Mouse (Mus musculus) bone marrow macrophage, adult 2 months (primary cell): ENCODE measurements around the gene Rbm6. TPM values are rescaled to one million over a fixed set of nuclear protein-coding genes. Genes with fewer than 3 reads are reported as not detected.

Experiments used
- H3K27ac ChIP-seq: 2 replicates; pipeline ENCODE4 v1.5.1; 2012; ENCODE audit warnings: low read depth, low read length; ENCODE audit not compliant: insufficient read depth
- H3K4me1 ChIP-seq: 2 replicates; pipeline ENCODE4 v1.6.1; 2012; ENCODE audit warnings: low read length; ENCODE audit not compliant: control insufficient read depth, insufficient read depth
- H3K4me3 ChIP-seq: 2 replicates; pipeline ENCODE4 v1.5.1; 2012; ENCODE audit warnings: mild to moderate bottlenecking, low read length, moderate library complexity; ENCODE audit not compliant: insufficient read depth
- CTCF ChIP-seq: IDR thresholded peaks from 2 replicates; pipeline ENCODE4 v1.5.1; 2012; ENCODE audit warnings: low read depth, mild to moderate bottlenecking, low read length, moderate library complexity
- POLR2A ChIP-seq: IDR thresholded peaks from 2 replicates; pipeline ENCODE4 v1.6.1; 2012; ENCODE audit warnings: mild to moderate bottlenecking, low read depth, low read length, borderline replicate concordance
- polyA plus RNA-seq: library from polyadenylated mRNA; stranded (reverse); fragments of >200 nt; gene quantifications from 2 replicates; pipeline ENCODE4 v1.2.4, GENCODE M21; 2012; ENCODE audit not compliant: missing spikeins, insufficient read depth, insufficient read length

The Rbm6 gene
- polyA plus RNA-seq, 1 experiment = 73.5 TPM

DNA sequence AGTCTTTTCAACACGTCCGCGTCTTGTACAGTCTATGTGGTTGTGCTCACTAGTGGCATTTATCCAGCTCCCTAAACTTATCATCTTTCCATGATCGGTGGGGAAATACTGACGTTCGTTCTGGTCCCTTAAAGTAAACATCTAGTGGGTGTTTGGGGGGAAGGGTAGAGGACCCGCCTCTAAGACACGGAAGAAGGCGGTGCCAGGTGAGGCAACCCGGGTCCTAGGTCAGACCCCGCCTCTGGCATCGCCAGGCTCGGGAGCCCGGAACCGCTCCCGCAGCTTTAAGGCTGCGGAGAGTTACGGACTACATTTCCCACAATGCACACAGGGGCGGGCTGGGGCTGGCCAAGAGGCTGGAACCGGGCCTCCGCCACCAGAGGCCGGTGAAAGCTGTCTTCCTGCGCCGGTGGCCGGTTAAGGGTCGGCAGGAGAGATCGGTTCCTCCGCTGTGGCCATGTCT is 14.8 kb upstream of the Rbm6 start, which contains the start of gene Mon1a:
Gene Mon1a, plus strand, starts transcription at position 348 of the 463 bp plus-strand sequence.
- peak within 1 kb of the TSS; percentile 47 for H3K27ac ChIP-seq
- peaks cover 6% of the 10 kb centered on the region for H3K4me1 ChIP-seq
- TF ChIP-seq POLR2A (no peak), CTCF (no peak)
- peak within 1 kb of the TSS; percentile 100 for H3K4me3 ChIP-seq

GRCm38 (mm10) chr9:107880411-107880810 is 7.4 kb upstream of the Rbm6 start:
- Histone ChIP-seq H3K27ac (no peak overlapping the region), H3K4me3 (no peak overlapping the region), H3K4me1 (no peaks in the 10 kb centered on the region)
- TF ChIP-seq POLR2A (no peak), CTCF (no peak)

- Histone ChIP-seq H3K4me1 (peaks cover 16% of the 10 kb centered on the region), H3K4me3 (peak overlapping the region; percentile 99), H3K27ac (peak overlapping the region; percentile 86)
- TF ChIP-seq POLR2A = no peak; the same call in none of the 2 replicates
- TF ChIP-seq CTCF = no peak
Measured at GRCm38 (mm10) chr9:107872350-107873098, 513 bp downstream of the Rbm6 start.

- Histone ChIP-seq H3K27ac (no peak overlapping the region), H3K4me1 (peaks cover 14% of the 10 kb centered on the region), H3K4me3 (no peak overlapping the region)
- TF ChIP-seq CTCF = no peak
- no peak for TF ChIP-seq POLR2A
Measured at GRCm38 (mm10) chr9:107866081-107866480, 7.0 kb downstream of the Rbm6 start.

DNA sequence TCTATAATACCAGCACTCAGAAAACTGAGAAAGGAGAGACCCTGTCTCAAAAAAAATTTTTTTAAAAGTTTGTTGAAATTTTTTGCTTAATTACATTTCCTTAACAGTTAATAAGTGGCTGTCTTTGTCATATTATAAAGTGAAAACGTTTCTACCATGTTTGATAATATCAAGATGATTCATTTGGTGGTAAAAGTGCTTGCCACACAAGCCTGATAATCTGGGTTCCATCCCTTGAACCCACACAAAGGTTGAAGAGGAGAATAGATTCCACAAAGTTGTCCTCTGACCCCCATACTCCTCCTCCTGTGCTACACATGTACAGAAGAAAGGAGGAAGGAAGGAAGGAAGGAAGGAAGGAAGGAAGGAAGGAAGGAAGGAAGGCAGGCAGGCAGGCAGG is 8.5 kb downstream of the Rbm6 start:
- Histone ChIP-seq H3K4me1 (peaks cover 11% of the 10 kb centered on the region), H3K27ac (no peak overlapping the region), H3K4me3 (no peak overlapping the region)
- TF ChIP-seq CTCF (no peak), POLR2A (no peak)

DNA sequence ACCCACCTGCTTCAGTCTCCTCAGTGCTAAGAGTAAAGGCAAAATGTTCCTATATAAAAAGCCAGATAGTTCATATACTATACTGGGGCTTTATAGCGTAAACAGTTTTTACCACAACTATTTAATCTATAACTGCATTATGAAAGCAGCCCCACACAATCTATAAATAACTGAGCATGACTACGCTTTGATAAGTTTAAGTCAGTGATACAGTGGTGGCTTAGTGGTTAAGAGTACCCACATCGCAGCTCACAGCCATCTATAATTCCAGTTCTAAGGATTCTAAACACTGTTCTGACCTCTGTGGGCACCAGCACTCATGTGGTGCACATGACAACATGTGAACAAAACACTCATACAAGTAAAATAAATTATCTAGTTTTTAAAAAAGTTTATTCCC is 14.7 kb downstream of the Rbm6 start:
- Histone ChIP-seq H3K27ac (no peak overlapping the region), H3K4me3 (no peak overlapping the region), H3K4me1 (peaks cover 3% of the 10 kb centered on the region)
- TF ChIP-seq POLR2A (no peak), CTCF (no peak)

- no peak for TF ChIP-seq POLR2A
- no peak for TF ChIP-seq CTCF
- Histone ChIP-seq H3K27ac (no peak overlapping the region), H3K4me3 (no peak overlapping the region), H3K4me1 (peaks cover 2% of the 10 kb centered on the region; the same call in 1 of the 2 replicates)
Measured at GRCm38 (mm10) chr9:107848922-107849321, 24.1 kb downstream of the Rbm6 start.

GRCm38 (mm10) chr9:107842709-107843108 is 30.3 kb downstream of the Rbm6 start:
- TF ChIP-seq CTCF = no peak
- TF ChIP-seq POLR2A = no peak
- no peak overlapping the region for H3K27ac ChIP-seq
- H3K4me1 ChIP-seq = no peaks in the 10 kb centered on the region
- no peak overlapping the region for H3K4me3 ChIP-seq

GRCm38 (mm10) chr9:107838869-107839268 is 34.2 kb downstream of the Rbm6 start:
- Histone ChIP-seq H3K27ac (no peak overlapping the region), H3K4me3 (no peak overlapping the region), H3K4me1 (no peaks in the 10 kb centered on the region)
- TF ChIP-seq CTCF (no peak), POLR2A (no peak)

DNA sequence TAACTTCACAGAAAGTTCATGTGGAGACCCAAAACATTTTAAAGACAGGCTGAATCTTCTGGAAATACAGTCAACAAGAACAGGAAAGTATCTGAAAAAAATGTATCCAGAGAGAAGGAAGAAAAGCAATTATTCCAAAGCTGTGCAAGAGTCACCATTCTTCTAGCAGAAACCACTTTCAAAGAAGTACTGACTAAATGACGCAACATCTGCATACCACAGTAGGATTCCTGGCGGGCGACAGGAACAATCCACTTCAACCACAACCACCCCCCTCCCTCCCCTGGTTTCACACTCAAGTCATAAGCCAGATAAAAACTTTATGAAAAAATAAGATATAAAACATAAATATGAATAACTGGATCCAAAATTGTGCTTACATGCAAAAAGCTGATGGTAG is 39.2 kb downstream of the Rbm6 start:
- H3K4me3 ChIP-seq = no peak overlapping the region
- TF ChIP-seq CTCF (no peak), POLR2A (no peak)

GRCm38 (mm10) chr9:107831765-107832164 is 41.3 kb downstream of the Rbm6 start:
- Histone ChIP-seq H3K27ac (no peak overlapping the region), H3K4me1 (peaks cover 11% of the 10 kb centered on the region), H3K4me3 (no peak overlapping the region)
- TF ChIP-seq CTCF (no peak), POLR2A (no peak)

More for the DNA sequence above, 39.2 kb downstream of the Rbm6 start:
- Histone ChIP-seq H3K4me1 (peaks cover 11% of the 10 kb centered on the region), H3K27ac (no peak overlapping the region)
